Mouse (Mus musculus) ES-Bruce4 (cell line): ENCODE measurements around the gene Orc3.

Experiments
- CTCF ChIP-seq: IDR thresholded peaks from one replicate; pipeline ENCODE4 v1.8.1; 2011; ENCODE audit warnings: low read depth, low read length
- POLR2A ChIP-seq: IDR thresholded peaks from one replicate; pipeline ENCODE4 v1.8.1; 2011; ENCODE audit warnings: low read length; ENCODE audit not compliant: insufficient read depth

GRCm38 (mm10) chr4:34582476-34582875, 32.3 kb downstream of the Orc3 start:
- no peak for TF ChIP-seq POLR2A
- TF ChIP-seq CTCF = no peak
